Mouse (Mus musculus): Measurements from ENCODE around the gene Gm17571. TPM values are rescaled to one million over a fixed set of nuclear protein-coding genes. Genes with fewer than 3 reads are reported as not detected.

Gene Gm17571
- polyA plus RNA-seq, 2 experiments: not detected

DNA sequence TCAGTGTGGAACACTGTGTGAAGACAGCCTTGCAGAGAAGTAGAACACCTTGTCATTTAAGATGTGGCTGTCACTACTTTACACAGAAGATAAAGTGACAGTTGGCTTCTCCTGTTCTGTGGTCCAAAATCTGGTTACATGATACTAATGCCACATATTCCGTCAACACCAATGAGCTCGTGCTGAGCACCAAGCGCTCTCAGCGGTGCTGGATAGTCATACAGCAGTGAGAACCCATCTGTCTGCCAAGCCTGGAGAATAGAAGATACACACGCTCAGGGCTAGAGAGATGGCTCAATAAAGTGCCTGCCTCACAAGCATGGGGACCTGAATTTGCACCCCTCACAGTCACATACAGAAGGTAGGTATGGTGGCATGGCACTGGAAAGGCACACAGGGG is 28.4 kb upstream of the Gm17571 start:
- no peaks in the 10 kb centered on the region for H3K9me3 ChIP-seq (ENCODE audit: control insufficient read depth, low read length)
- DNase-seq (ENCODE audit: low spot score) (no peak), ATAC-seq (ENCODE audit: low FRiP score, low read depth) (no peak)
- no peaks in the 10 kb centered on the region for H3K27me3 ChIP-seq (ENCODE audit: control insufficient read depth, insufficient read depth, low read length)
- no peaks in the 10 kb centered on the region for H3K36me3 ChIP-seq (ENCODE audit: control insufficient read depth, insufficient read depth, low read length)
- TF ChIP-seq POLR2A (IDR thresholded peaks at IDR 0.05; ENCODE audit: borderline replicate concordance, extremely low read depth, insufficient read depth, insufficient read length): no peak
- no peak overlapping the region for H3K27ac ChIP-seq (replicated peaks; ENCODE audit: low read depth, low read length)
- H3K4me2 ChIP-seq (replicated peaks; ENCODE audit: low read depth, low read length, severe bottlenecking): no peak overlapping the region
- no peak overlapping the region for H3K4me3 ChIP-seq (replicated peaks; ENCODE audit: low read length)
- 94% methylated on average over 5 of the region's 5 CpGs for WGBS
- H3K9ac ChIP-seq (ENCODE audit: low read depth, low read length, severe bottlenecking): no peak overlapping the region
- H3K4me1 ChIP-seq (ENCODE audit: control insufficient read depth, insufficient read depth, low read length): peaks cover 5% of the 10 kb centered on the region

DNA sequence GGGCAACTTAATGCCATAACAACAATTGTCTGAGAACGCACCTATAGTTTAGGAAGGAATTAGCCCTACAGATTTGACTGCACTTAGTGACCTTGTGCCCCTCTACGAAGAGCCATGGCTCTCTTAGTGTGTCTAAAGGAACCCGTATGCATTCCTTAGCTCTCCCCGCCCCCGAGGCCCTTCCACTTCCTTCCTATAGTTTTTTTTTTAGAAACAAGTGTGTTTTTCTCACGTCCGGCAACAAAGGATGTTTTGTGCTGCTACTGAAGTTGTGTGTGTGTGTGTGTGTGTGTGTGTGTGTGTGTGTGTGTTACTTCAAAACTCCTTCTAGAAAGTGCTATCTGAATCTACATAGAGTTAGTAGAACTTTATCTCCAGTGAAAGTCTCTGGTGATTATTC is 23.5 kb upstream of the Gm17571 start:
- no peak overlapping the region for H3K4me2 ChIP-seq (replicated peaks; ENCODE audit: low read depth, low read length, severe bottlenecking)
- WGBS: 51% methylated on average over 7 of the region's 7 CpGs
- DNase-seq (ENCODE audit: low spot score) (peak; percentile 35), ATAC-seq (ENCODE audit: low FRiP score, low read depth) (no peak)
- H3K27me3 ChIP-seq (ENCODE audit: control insufficient read depth, insufficient read depth, low read length): no peaks in the 10 kb centered on the region
- no peak overlapping the region for H3K9ac ChIP-seq (ENCODE audit: low read depth, low read length, severe bottlenecking)
- H3K9me3 ChIP-seq (ENCODE audit: control insufficient read depth, low read length): no peaks in the 10 kb centered on the region
- no peak overlapping the region for H3K4me3 ChIP-seq (replicated peaks; ENCODE audit: low read length)
- TF ChIP-seq POLR2A (IDR thresholded peaks at IDR 0.05; ENCODE audit: borderline replicate concordance, extremely low read depth, insufficient read depth, insufficient read length): no peak
- H3K27ac ChIP-seq (replicated peaks; ENCODE audit: low read depth, low read length): no peak overlapping the region
- peaks cover 11% of the 10 kb centered on the region; the same call in 1 of the 2 replicates for H3K4me1 ChIP-seq (ENCODE audit: control insufficient read depth, insufficient read depth, low read length)
- H3K36me3 ChIP-seq (ENCODE audit: control insufficient read depth, insufficient read depth, low read length): no peaks in the 10 kb centered on the region

DNA sequence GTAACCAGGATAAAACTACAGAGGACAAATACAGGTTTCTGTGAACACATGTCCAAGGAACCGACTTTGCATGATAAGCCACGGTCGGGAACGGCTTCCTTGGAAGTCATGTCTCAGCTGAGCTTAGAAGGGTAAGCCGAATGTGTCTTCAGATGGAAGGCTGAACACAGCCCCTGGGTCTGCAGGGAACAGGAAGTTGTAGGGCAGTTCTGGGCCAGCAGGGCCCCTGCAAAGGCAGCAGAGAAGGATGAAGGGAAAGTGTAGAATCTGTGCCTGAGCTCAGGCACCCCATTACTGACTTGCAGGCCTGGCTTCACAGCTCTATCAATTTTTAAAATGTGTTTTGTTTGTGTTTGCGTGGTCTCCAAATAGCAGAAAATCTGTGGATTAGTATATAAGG is 22.2 kb upstream of the Gm17571 start:
- no peak for TF ChIP-seq POLR2A (IDR thresholded peaks at IDR 0.05; ENCODE audit: borderline replicate concordance, extremely low read depth, insufficient read depth, insufficient read length)
- no peak overlapping the region for H3K4me3 ChIP-seq (replicated peaks; ENCODE audit: low read length)

DNA sequence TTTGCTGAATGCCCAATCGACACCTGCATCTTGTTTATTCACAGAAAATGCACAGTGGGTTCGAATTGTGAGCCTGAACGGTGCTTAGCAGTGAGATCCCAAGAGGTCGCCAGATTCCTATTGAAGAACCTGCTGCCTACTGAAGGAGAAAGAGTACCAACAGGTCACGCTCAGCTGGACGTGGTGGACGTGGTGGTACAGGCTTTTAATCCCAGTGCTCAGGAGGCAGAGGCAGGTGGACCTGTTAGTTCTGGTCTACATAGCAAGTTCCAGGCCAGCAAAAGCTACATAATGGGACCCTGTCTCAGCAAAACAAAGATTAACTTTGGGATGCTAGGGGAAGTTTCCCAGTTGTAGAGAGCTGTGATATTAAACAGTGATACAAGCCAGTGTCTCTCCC is 21.2 kb upstream of the Gm17571 start:
- no peak overlapping the region for H3K4me3 ChIP-seq (replicated peaks; ENCODE audit: low read length)
- H3K4me1 ChIP-seq (ENCODE audit: control insufficient read depth, insufficient read depth, low read length): peaks cover 11% of the 10 kb centered on the region; the same call in 1 of the 2 replicates
- 85% methylated on average over 7 of the region's 7 CpGs for WGBS
- H3K4me2 ChIP-seq (replicated peaks; ENCODE audit: low read depth, low read length, severe bottlenecking): no peak overlapping the region
- no peak overlapping the region for H3K9ac ChIP-seq (ENCODE audit: low read depth, low read length, severe bottlenecking)
- H3K27ac ChIP-seq (replicated peaks; ENCODE audit: low read depth, low read length): no peak overlapping the region
- no peaks in the 10 kb centered on the region for H3K27me3 ChIP-seq (ENCODE audit: control insufficient read depth, insufficient read depth, low read length)
- no peaks in the 10 kb centered on the region for H3K9me3 ChIP-seq (ENCODE audit: control insufficient read depth, low read length)
- TF ChIP-seq POLR2A (IDR thresholded peaks at IDR 0.05; ENCODE audit: borderline replicate concordance, extremely low read depth, insufficient read depth, insufficient read length): no peak
- DNase-seq (ENCODE audit: low spot score) (no peak), ATAC-seq (ENCODE audit: low FRiP score, low read depth) (no peak)
- H3K36me3 ChIP-seq (ENCODE audit: control insufficient read depth, insufficient read depth, low read length): no peaks in the 10 kb centered on the region

More for the DNA sequence above, 22.2 kb upstream of the Gm17571 start:
- 71% methylated on average over 6 of the region's 6 CpGs for WGBS
- no peak for ATAC-seq (ENCODE audit: low FRiP score, low read depth)
- Histone ChIP-seq H3K9me3 (ENCODE audit: control insufficient read depth, low read length) (no peaks in the 10 kb centered on the region), H3K27me3 (ENCODE audit: control insufficient read depth, insufficient read depth, low read length) (no peaks in the 10 kb centered on the region), H3K4me1 (ENCODE audit: control insufficient read depth, insufficient read depth, low read length) (peaks cover 11% of the 10 kb centered on the region; the same call in 1 of the 2 replicates), H3K36me3 (ENCODE audit: control insufficient read depth, insufficient read depth, low read length) (no peaks in the 10 kb centered on the region), H3K4me2 (replicated peaks; ENCODE audit: low read depth, low read length, severe bottlenecking) (no peak overlapping the region), H3K9ac (ENCODE audit: low read depth, low read length, severe bottlenecking) (no peak overlapping the region), H3K27ac (replicated peaks; ENCODE audit: low read depth, low read length) (no peak overlapping the region)
- DNase-seq (ENCODE audit: low spot score): no peak

- no peaks in the 10 kb centered on the region for H3K27me3 ChIP-seq (ENCODE audit: control insufficient read depth, insufficient read depth, low read length)
- TF ChIP-seq POLR2A (IDR thresholded peaks at IDR 0.05; ENCODE audit: borderline replicate concordance, extremely low read depth, insufficient read depth, insufficient read length): no peak
- H3K4me2 ChIP-seq (replicated peaks; ENCODE audit: low read depth, low read length, severe bottlenecking): no peak overlapping the region
- no peak for DNase-seq (ENCODE audit: low spot score)
- ATAC-seq (ENCODE audit: low FRiP score, low read depth): no peak
- H3K27ac ChIP-seq (replicated peaks; ENCODE audit: low read depth, low read length): no peak overlapping the region
- no peak overlapping the region for H3K9ac ChIP-seq (ENCODE audit: low read depth, low read length, severe bottlenecking)
- no peaks in the 10 kb centered on the region for H3K9me3 ChIP-seq (ENCODE audit: control insufficient read depth, low read length)
- H3K4me3 ChIP-seq (replicated peaks; ENCODE audit: low read length): no peak overlapping the region
- H3K36me3 ChIP-seq (ENCODE audit: control insufficient read depth, insufficient read depth, low read length): no peaks in the 10 kb centered on the region
- 86% methylated on average over 10 of the region's 10 CpGs for WGBS
- H3K4me1 ChIP-seq (ENCODE audit: control insufficient read depth, insufficient read depth, low read length): peaks cover 11% of the 10 kb centered on the region; the same call in 1 of the 2 replicates
These were observed 20.3 kb upstream of the Gm17571 start for GRCm38 (mm10) chr9:13466816-13467215.

DNA sequence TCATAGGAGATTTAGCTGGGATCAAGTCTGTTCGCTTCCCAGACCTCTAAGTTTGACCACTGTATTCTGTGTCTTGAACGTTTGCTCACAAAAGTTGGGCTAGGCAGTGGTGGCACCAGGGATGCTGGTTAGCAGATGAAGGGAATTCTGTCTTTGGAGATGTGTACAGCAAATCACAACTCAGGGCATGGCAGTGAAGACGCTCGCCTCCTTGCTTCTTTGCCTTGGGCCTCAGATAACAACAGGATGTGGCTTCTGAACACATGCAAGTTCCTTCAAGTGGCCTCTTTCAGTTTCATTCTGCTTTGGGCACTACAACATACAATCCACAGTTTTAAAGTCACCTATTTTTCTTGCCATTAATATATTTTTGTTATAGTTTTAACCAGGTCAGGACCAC is 19.8 kb upstream of the Gm17571 start:
- H3K4me1 ChIP-seq (ENCODE audit: control insufficient read depth, insufficient read depth, low read length): peaks cover 11% of the 10 kb centered on the region; the same call in 1 of the 2 replicates
- no peak overlapping the region for H3K27ac ChIP-seq (replicated peaks; ENCODE audit: low read depth, low read length)
- no peak overlapping the region for H3K9ac ChIP-seq (ENCODE audit: low read depth, low read length, severe bottlenecking)
- 83% methylated on average over 4 of the region's 4 CpGs for WGBS
- H3K27me3 ChIP-seq (ENCODE audit: control insufficient read depth, insufficient read depth, low read length): no peaks in the 10 kb centered on the region
- DNase-seq (ENCODE audit: low spot score): no peak
- H3K9me3 ChIP-seq (ENCODE audit: control insufficient read depth, low read length): no peaks in the 10 kb centered on the region
- no peak overlapping the region for H3K4me2 ChIP-seq (replicated peaks; ENCODE audit: low read depth, low read length, severe bottlenecking)
- ATAC-seq (ENCODE audit: low FRiP score, low read depth): no peak
- no peak for TF ChIP-seq POLR2A (IDR thresholded peaks at IDR 0.05; ENCODE audit: borderline replicate concordance, extremely low read depth, insufficient read depth, insufficient read length)
- no peak overlapping the region for H3K4me3 ChIP-seq (replicated peaks; ENCODE audit: low read length)
- no peaks in the 10 kb centered on the region for H3K36me3 ChIP-seq (ENCODE audit: control insufficient read depth, insufficient read depth, low read length)

Measured in limb, embryonic 14.5 days (tissue).